Mouse (Mus musculus): ENCODE data around the gene Cyp24a1. TPM values are rescaled to one million over a fixed set of nuclear protein-coding genes. Genes with fewer than 3 reads are reported as not detected.

The Cyp24a1 gene
- polyA plus RNA-seq, 1 experiment from 2014 or later = not detected

DNA sequence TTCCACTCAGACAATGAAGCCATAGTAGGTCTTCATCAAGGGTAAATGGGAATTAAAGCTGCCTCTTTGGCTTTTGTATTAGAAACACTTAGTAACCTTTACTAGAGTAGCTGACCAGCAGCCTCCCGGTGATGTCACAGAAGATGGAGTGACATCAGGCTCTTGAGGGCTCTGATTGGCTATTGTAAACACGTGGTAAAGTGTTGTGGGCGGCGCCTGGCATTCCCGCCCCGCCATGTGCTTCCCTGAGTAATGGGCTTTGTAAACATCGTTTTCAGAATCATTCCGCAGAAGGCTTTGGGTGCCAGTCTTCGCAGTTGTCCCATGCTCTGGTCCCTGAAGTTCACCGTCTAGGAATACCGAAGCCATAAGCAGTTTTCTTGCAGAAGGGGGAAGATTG lies 13.0 kb downstream of the Cyp24a1 start:
- peaks cover 5% of the 10 kb centered on the region; the same call in 1 of the 2 replicates for H3K27me3 ChIP-seq (replicated peaks; ENCODE audit: control insufficient read depth, insufficient read depth, low read length)
- no peak overlapping the region for H3K4me2 ChIP-seq (ENCODE audit: low read depth, low read length)
- no peaks in the 10 kb centered on the region for H3K9me3 ChIP-seq (ENCODE audit: control insufficient read depth, low read length)
- DNase-seq (ENCODE audit: low spot score) = no peak
- H3K4me1 ChIP-seq (ENCODE audit: control insufficient read depth, insufficient read depth, low read length) = no peaks in the 10 kb centered on the region
- H3K9ac ChIP-seq (ENCODE audit: low read depth, low read length) = no peak overlapping the region
- no peak for ATAC-seq (ENCODE audit: low read depth)
- no peak overlapping the region for H3K4me3 ChIP-seq (ENCODE audit: low read depth, low read length)
- no peaks in the 10 kb centered on the region for H3K36me3 ChIP-seq (ENCODE audit: control insufficient read depth, insufficient read depth, low read length)
- 59% methylated on average over 11 of the region's 11 CpGs for WGBS
- H3K27ac ChIP-seq (replicated peaks; ENCODE audit: low read depth, low read length) = no peak overlapping the region

DNA sequence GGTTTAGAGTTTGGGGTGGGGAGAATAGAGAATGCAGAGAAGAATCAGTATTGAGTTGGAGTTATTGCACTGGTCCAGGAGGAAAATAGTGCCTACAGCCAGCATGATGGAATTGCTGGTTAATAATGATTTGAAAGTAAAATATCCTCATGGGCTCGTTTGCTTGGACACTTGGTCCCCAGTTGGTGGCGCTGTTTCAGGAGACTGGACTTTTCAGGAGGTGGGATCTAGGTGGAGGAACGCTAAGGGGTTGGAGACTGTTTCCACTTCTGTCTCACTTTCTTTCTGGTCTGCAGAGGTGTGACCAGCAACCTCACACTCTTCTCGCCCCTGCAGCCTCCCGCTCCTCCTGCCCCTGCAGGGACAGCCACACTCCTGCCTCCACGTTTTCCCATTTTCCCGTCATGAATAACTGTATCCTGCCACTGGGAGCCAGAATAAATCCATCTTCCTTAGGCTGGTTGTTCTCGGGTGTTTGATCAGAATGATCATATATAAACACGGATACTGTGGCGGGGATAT lies 14.9 kb downstream of the Cyp24a1 start:
- H3K36me3 ChIP-seq (ENCODE audit: control insufficient read depth, insufficient read depth, low read length) = no peaks in the 10 kb centered on the region
- no peak overlapping the region for H3K4me3 ChIP-seq (ENCODE audit: low read depth, low read length)
- H3K4me1 ChIP-seq (ENCODE audit: control insufficient read depth, insufficient read depth, low read length) = no peaks in the 10 kb centered on the region
- ATAC-seq (ENCODE audit: low read depth) (no peak), DNase-seq (ENCODE audit: low spot score) (no peak)
- 63% methylated on average over 10 of the region's 10 CpGs for WGBS
- no peak overlapping the region for H3K27ac ChIP-seq (replicated peaks; ENCODE audit: low read depth, low read length)
- no peaks in the 10 kb centered on the region for H3K9me3 ChIP-seq (ENCODE audit: control insufficient read depth, low read length)
- no peaks in the 10 kb centered on the region; the same call in 1 of the 2 replicates for H3K27me3 ChIP-seq (replicated peaks; ENCODE audit: control insufficient read depth, insufficient read depth, low read length)
- H3K9ac ChIP-seq (ENCODE audit: low read depth, low read length) = no peak overlapping the region
- no peak overlapping the region for H3K4me2 ChIP-seq (ENCODE audit: low read depth, low read length)

GRCm38 (mm10) chr2:170476643-170477042 lies 20.3 kb downstream of the Cyp24a1 start:
- ATAC-seq (ENCODE audit: low read depth) (no peak), DNase-seq (ENCODE audit: low spot score) (no peak)
- Histone ChIP-seq H3K27ac (replicated peaks; ENCODE audit: low read depth, low read length) (no peak overlapping the region), H3K27me3 (replicated peaks; ENCODE audit: control insufficient read depth, insufficient read depth, low read length) (no peaks in the 10 kb centered on the region), H3K4me1 (ENCODE audit: control insufficient read depth, insufficient read depth, low read length) (no peaks in the 10 kb centered on the region), H3K9ac (ENCODE audit: low read depth, low read length) (no peak overlapping the region), H3K4me3 (ENCODE audit: low read depth, low read length) (no peak overlapping the region), H3K9me3 (ENCODE audit: control insufficient read depth, low read length) (no peaks in the 10 kb centered on the region), H3K36me3 (ENCODE audit: control insufficient read depth, insufficient read depth, low read length) (no peaks in the 10 kb centered on the region), H3K4me2 (ENCODE audit: low read depth, low read length) (no peak overlapping the region)
- WGBS = 76% methylated on average over 8 of the region's 8 CpGs

GRCm38 (mm10) chr2:170476215-170476614 lies 20.7 kb downstream of the Cyp24a1 start:
- Histone ChIP-seq H3K4me1 (ENCODE audit: control insufficient read depth, insufficient read depth, low read length) (no peaks in the 10 kb centered on the region), H3K36me3 (ENCODE audit: control insufficient read depth, insufficient read depth, low read length) (no peaks in the 10 kb centered on the region)

GRCm38 (mm10) chr2:170475164-170475563 lies 21.8 kb downstream of the Cyp24a1 start:
- Histone ChIP-seq H3K36me3 (ENCODE audit: control insufficient read depth, insufficient read depth, low read length) (no peaks in the 10 kb centered on the region), H3K4me1 (ENCODE audit: control insufficient read depth, insufficient read depth, low read length) (0 out of 2 replicates have a peak, but pooled peaks cover 1% of the 10 kb centered on the region), H3K9ac (ENCODE audit: low read depth, low read length) (no peak overlapping the region), H3K27ac (replicated peaks; ENCODE audit: low read depth, low read length) (no peak overlapping the region), H3K4me3 (ENCODE audit: low read depth, low read length) (no peak overlapping the region), H3K4me2 (ENCODE audit: low read depth, low read length) (no peak overlapping the region), H3K9me3 (ENCODE audit: control insufficient read depth, low read length) (no peaks in the 10 kb centered on the region), H3K27me3 (replicated peaks; ENCODE audit: control insufficient read depth, insufficient read depth, low read length) (no peaks in the 10 kb centered on the region; the same call in 1 of the 2 replicates)
- DNase-seq (ENCODE audit: low spot score) = no peak
- no peak for ATAC-seq (ENCODE audit: low read depth)
- 68% methylated on average over 3 of the region's 3 CpGs for WGBS

More at GRCm38 (mm10) chr2:170476215-170476614, 20.7 kb downstream of the Cyp24a1 start:
- H3K9me3 ChIP-seq (ENCODE audit: control insufficient read depth, low read length) = no peaks in the 10 kb centered on the region
- no peak overlapping the region for H3K9ac ChIP-seq (ENCODE audit: low read depth, low read length)
- H3K4me2 ChIP-seq (ENCODE audit: low read depth, low read length) = no peak overlapping the region
- DNase-seq (ENCODE audit: low spot score) (no peak), ATAC-seq (ENCODE audit: low read depth) (no peak)
- WGBS = 84% methylated on average over 11 of the region's 11 CpGs
- no peak overlapping the region for H3K27ac ChIP-seq (replicated peaks; ENCODE audit: low read depth, low read length)
- H3K27me3 ChIP-seq (replicated peaks; ENCODE audit: control insufficient read depth, insufficient read depth, low read length) = no peaks in the 10 kb centered on the region
- H3K4me3 ChIP-seq (ENCODE audit: low read depth, low read length) = no peak overlapping the region

DNA sequence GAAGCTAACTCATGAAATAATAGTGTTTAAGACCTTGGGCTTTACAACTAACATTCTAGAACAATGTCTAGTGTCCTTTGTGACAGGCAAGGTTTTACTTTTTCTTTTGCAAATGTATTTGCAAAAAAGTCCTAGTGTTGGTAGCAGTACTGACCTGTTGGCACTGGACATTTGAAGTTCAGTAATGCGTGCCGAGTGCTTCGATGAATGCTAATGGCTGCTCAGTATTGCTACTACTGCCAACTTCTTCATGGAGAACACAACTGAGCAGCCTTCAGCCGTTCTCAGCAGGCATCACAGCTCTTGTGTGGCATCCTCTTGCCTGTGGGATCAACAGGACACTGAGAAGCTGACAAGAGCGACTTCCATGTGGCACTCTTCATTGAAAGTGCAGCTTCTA lies 22.8 kb downstream of the Cyp24a1 start:
- no peak for ATAC-seq (ENCODE audit: low read depth)
- Histone ChIP-seq H3K27ac (replicated peaks; ENCODE audit: low read depth, low read length) (no peak overlapping the region), H3K4me3 (ENCODE audit: low read depth, low read length) (no peak overlapping the region), H3K36me3 (ENCODE audit: control insufficient read depth, insufficient read depth, low read length) (no peaks in the 10 kb centered on the region), H3K9ac (ENCODE audit: low read depth, low read length) (no peak overlapping the region), H3K4me2 (ENCODE audit: low read depth, low read length) (no peak overlapping the region), H3K9me3 (ENCODE audit: control insufficient read depth, low read length) (no peaks in the 10 kb centered on the region), H3K27me3 (replicated peaks; ENCODE audit: control insufficient read depth, insufficient read depth, low read length) (no peaks in the 10 kb centered on the region; the same call in 1 of the 2 replicates), H3K4me1 (ENCODE audit: control insufficient read depth, insufficient read depth, low read length) (peaks cover 8% of the 10 kb centered on the region; the same call in 1 of the 2 replicates)
- DNase-seq (ENCODE audit: low spot score) = no peak
- WGBS = over 99% methylated on average over 5 of the region's 5 CpGs

DNA sequence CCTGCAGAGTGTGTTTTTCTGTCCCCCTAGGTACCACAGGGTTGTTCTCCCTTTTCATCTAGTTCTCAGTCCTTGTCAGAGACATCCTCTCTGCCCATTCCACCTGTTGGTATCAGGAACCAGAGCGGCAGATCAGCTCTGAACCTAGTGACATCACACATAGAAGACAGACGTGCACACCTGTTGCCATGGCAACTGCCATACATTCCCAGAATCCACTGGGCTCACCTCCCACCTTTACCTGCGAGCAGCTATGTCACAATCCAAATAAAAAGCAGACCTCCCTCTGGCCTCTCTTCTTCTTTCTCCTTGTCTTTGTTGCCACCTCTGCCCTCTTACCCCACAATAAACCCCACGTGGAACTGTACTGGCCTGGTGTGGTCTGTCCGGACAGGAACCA lies 26.4 kb downstream of the Cyp24a1 start:
- no peak for DNase-seq (ENCODE audit: low spot score)
- Histone ChIP-seq H3K4me1 (ENCODE audit: control insufficient read depth, insufficient read depth, low read length) (peaks cover 8% of the 10 kb centered on the region; the same call in 1 of the 2 replicates), H3K4me3 (ENCODE audit: low read depth, low read length) (no peak overlapping the region), H3K4me2 (ENCODE audit: low read depth, low read length) (no peak overlapping the region), H3K27me3 (replicated peaks; ENCODE audit: control insufficient read depth, insufficient read depth, low read length) (no peaks in the 10 kb centered on the region; the same call in 1 of the 2 replicates), H3K9me3 (ENCODE audit: control insufficient read depth, low read length) (no peaks in the 10 kb centered on the region), H3K27ac (replicated peaks; ENCODE audit: low read depth, low read length) (no peak overlapping the region), H3K9ac (ENCODE audit: low read depth, low read length) (no peak overlapping the region), H3K36me3 (ENCODE audit: control insufficient read depth, insufficient read depth, low read length) (no peaks in the 10 kb centered on the region)
- WGBS = 78% methylated on average over 5 of the region's 5 CpGs
- no peak for ATAC-seq (ENCODE audit: low read depth)

DNA sequence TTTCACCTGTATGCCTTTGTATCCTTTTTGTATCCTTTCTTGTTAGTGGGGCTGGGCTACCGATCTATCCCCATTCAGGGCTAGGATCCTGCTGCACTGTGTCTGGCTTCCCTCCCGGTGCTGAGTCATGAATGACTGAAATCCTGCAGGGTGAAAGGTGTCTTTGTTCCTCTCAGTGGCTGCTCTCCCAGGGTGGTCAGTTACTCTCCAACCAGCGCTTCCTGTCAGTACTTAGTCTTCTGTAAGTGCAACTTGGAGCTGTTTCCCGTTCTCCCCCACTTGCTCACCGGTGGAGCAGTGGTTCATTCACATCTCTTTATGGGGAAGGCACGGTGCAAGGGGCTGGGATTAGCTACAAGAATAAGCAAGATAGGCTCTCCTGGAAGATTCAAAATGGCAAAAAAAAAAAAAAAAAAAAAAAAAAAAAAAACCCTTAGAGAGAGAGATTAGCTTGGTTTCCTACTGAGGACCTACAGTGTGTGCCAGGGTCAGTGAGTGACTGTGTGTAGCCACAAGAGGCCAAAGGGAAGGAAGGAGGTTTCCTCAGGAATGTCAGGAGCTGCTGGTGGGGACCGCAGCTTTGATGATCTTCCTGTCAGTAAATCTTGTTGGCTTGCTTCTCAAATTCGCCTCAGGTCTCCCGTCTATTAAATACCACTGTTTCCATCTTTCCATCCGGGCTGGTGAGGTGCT lies 27.2 kb downstream of the Cyp24a1 start:
- H3K4me2 ChIP-seq (ENCODE audit: low read depth, low read length) = peak overlapping the region; percentile 7; the same call in 1 of the 2 replicates
- H3K9ac ChIP-seq (ENCODE audit: low read depth, low read length) = no peak overlapping the region
- no peaks in the 10 kb centered on the region; the same call in 1 of the 2 replicates for H3K27me3 ChIP-seq (replicated peaks; ENCODE audit: control insufficient read depth, insufficient read depth, low read length)
- DNase-seq (ENCODE audit: low spot score) = peak; percentile 57
- no peaks in the 10 kb centered on the region for H3K36me3 ChIP-seq (ENCODE audit: control insufficient read depth, insufficient read depth, low read length)
- WGBS = 8% methylated on average over 10 of the region's 10 CpGs
- ATAC-seq (ENCODE audit: low read depth) = no peak
- no peak overlapping the region for H3K27ac ChIP-seq (replicated peaks; ENCODE audit: low read depth, low read length)
- no peak overlapping the region for H3K4me3 ChIP-seq (ENCODE audit: low read depth, low read length)
- H3K4me1 ChIP-seq (ENCODE audit: control insufficient read depth, insufficient read depth, low read length) = peaks cover 8% of the 10 kb centered on the region; the same call in 1 of the 2 replicates
- no peaks in the 10 kb centered on the region for H3K9me3 ChIP-seq (ENCODE audit: control insufficient read depth, low read length)

- ATAC-seq (ENCODE audit: low read depth) (no peak), DNase-seq (ENCODE audit: low spot score) (no peak)
- Histone ChIP-seq H3K4me3 (ENCODE audit: low read depth, low read length) (no peak overlapping the region), H3K27ac (replicated peaks; ENCODE audit: low read depth, low read length) (no peak overlapping the region), H3K9me3 (ENCODE audit: control insufficient read depth, low read length) (no peaks in the 10 kb centered on the region), H3K36me3 (ENCODE audit: control insufficient read depth, insufficient read depth, low read length) (no peaks in the 10 kb centered on the region), H3K4me2 (ENCODE audit: low read depth, low read length) (no peak overlapping the region), H3K4me1 (ENCODE audit: control insufficient read depth, insufficient read depth, low read length) (peaks cover 8% of the 10 kb centered on the region; the same call in 1 of the 2 replicates), H3K27me3 (replicated peaks; ENCODE audit: control insufficient read depth, insufficient read depth, low read length) (no peaks in the 10 kb centered on the region; the same call in 1 of the 2 replicates), H3K9ac (ENCODE audit: low read depth, low read length) (no peak overlapping the region)
Measured at GRCm38 (mm10) chr2:170468009-170468408, 28.9 kb downstream of the Cyp24a1 start.
